Mouse (Mus musculus): ENCODE data around the gene Srbd1.

Gene Srbd1

DNA sequence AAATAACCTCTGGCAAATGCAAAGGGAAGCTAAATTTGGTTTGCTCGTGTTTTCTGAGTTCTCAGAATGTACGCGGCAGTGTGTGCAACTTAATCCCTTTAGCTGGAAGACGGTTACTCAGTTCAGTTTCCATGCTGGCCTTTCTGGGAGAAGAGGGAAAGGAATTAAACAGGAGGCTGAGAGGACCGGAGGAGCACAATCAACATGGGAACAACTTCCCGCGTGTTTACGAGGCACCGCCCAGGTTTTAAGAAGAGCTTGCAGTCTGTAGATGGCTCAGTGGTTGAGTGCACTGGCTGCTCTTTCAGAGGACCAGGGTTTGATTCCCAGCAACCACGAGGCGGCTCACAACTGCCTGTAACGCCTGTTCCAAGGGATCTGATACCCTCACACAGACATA lies 109.8 kb downstream of the Srbd1 start:
- DNase-seq (ENCODE audit: extremely low spot score), result no peak

DNA sequence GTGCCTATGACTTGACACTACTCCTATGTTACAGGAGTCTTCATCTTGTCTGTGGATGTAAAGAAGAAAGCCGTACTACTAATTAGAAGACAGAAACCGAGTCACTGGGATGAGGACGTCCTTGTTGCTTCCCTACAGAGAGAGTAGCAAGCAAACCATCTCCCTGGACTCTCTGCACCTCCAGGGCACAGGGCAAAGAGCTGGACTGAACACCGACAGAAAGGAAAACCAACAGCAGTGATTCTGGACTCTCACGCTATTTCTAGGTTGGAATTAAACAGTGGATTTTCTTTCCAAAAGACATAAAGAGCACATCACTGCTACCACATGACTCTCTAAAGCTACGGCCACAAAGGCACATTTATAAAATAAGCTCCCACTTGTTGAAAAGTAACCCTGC lies 110.3 kb downstream of the Srbd1 start:
- no peak for DNase-seq (ENCODE audit: extremely low spot score)

GRCm38 (mm10) chr17:86032113-86032714 lies 112.8 kb downstream of the Srbd1 start:
- DNase-seq (ENCODE audit: extremely low spot score), result peak; percentile 20

DNA sequence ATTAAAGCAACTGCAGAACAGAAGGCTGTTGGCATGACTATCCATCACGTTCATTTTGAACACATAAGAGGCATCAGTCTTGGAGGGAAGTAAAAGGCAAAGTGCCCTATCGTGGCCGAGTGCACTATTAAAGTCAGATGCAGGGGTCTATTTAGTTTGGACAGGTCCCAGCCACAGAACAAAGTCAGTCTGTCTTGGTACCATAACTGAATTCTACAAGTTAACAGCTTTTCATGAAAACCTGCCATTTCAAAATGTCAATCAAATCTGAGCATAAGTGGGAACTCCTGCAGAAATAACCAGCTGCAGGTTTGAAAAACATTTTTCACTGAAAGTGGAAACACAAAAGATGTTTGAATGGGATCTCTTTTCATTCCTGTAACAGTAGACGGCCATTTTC lies 115.0 kb downstream of the Srbd1 start:
- no peak for DNase-seq (ENCODE audit: extremely low spot score)

DNA sequence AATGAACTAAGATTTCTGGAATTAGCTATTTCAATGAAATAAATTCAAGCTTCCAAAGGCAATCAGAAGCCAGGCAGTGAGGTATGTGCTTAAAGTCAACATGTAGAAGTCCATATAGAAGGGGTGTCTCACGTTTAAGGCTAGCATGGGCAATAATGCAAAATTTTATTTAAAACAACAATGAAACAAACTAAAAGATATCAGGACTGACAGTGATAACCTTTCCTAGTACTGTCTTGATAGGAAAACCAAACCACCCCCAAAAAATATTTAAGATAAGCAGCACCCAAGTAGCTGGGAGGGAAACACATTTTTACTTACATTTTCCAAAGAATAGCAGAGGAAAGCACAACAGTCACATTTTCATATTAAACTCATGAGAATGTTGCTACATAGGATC lies 115.8 kb downstream of the Srbd1 start:
- no peak for DNase-seq (ENCODE audit: extremely low spot score)

DNA sequence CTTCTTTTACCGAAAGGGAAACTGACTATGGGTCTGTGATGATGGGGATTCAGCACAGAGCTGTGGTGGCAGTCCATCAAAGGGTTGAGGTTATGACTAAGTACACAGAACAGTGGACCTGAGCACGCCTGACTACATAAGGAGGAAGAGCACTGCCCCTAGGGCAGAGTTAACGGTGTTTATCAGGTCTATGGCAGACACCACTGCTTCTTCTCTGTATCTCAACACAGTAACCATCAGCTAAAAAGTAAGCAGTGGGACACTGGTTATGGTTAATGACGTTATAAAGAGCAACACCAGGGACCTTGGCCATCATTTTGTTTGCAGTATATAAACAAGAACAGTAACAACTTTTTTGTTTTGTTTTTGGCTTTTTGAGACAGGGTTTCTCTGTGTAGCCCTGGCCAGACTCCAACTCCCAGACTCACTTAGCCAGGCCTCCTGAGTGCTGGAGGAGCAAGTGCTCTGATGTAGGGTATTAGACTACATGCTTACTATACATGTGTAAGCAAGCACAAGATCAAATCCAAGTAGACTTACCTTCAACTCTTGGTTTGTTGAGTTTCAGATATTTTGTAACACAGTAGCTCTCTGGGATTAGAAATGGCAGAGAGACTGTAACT lies 117.3 kb downstream of the Srbd1 start:
- no peak for DNase-seq (ENCODE audit: extremely low spot score)

GRCm38 (mm10) chr17:86024589-86024988 lies 120.4 kb downstream of the Srbd1 start:
- DNase-seq (ENCODE audit: extremely low spot score), result no peak

DNA sequence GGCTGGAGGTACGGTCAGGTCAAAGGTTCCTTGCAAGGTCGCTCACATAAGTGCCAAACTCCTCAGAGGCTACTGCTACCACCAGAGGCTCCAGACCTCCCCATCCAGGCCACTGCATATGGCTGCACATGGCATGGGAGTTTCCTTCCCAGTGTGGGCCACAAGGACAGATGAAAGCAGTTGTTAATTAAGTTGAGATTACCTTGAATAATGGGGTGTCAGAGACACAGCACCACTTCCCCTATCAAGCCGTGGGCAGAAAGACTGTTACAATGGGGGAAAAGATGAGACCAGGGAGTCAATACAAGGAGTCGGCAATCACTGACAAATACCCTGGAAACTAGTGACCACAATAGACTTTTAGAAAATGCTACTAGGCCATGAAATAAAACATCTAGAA lies 122.6 kb downstream of the Srbd1 start:
- no peak for DNase-seq (ENCODE audit: extremely low spot score)

GRCm38 (mm10) chr17:86021815-86022214 lies 123.2 kb downstream of the Srbd1 start:
- no peak for DNase-seq (ENCODE audit: extremely low spot score)

- no peak for DNase-seq (ENCODE audit: extremely low spot score)
These were observed 123.7 kb downstream of the Srbd1 start for GRCm38 (mm10) chr17:86021231-86021630.

- no peak for DNase-seq (ENCODE audit: extremely low spot score)
These were observed 125.2 kb downstream of the Srbd1 start for GRCm38 (mm10) chr17:86019793-86020192.

- DNase-seq (ENCODE audit: extremely low spot score), result no peak
These were observed 130.7 kb downstream of the Srbd1 start for GRCm38 (mm10) chr17:86014246-86014645.

- DNase-seq (ENCODE audit: extremely low spot score), result no peak
These were observed 132.4 kb downstream of the Srbd1 start for GRCm38 (mm10) chr17:86012576-86012975.

DNA sequence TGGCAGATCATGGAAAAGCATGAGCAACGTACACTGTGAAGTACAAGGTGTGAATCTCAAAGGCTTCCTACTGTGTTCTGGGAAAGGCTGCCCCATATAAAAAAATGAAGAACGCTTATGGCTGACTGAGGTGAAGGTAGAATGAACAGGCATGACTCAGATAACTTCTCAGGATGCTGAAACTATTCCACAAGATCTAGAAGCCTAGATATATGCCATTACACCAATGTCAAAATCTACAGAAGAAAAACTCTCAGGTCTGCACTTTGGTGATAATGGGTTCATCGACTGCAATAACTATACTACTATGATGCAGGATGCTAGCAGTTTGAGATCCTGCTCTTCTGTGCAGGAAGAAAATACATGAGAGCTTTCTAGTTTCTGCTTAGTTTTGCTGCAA lies 133.1 kb downstream of the Srbd1 start:
- DNase-seq (ENCODE audit: extremely low spot score), result no peak

- DNase-seq (ENCODE audit: extremely low spot score), result no peak
These were observed 136.6 kb downstream of the Srbd1 start for GRCm38 (mm10) chr17:86008401-86008800.

DNA sequence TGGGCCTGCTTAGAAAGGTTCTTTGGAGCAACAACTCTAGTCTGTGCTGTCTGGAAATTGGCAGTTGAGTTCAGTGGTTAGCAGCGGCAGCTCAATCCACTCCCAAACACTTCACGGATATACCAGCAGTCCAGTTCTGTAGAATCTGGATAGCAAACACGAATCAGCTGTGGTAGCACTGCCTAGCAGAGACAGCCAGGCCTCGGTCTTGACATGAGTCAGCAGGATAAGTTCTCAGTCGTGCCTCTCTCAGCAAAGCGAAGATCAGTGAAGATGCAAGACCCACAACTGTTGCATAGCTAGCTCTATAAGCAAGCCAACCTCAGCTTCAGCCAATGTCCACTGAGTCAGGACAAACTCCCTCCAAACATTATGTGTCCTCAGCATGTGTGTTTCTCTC lies 142.9 kb downstream of the Srbd1 start:
- DNase-seq (ENCODE audit: extremely low spot score), result no peak

DNA sequence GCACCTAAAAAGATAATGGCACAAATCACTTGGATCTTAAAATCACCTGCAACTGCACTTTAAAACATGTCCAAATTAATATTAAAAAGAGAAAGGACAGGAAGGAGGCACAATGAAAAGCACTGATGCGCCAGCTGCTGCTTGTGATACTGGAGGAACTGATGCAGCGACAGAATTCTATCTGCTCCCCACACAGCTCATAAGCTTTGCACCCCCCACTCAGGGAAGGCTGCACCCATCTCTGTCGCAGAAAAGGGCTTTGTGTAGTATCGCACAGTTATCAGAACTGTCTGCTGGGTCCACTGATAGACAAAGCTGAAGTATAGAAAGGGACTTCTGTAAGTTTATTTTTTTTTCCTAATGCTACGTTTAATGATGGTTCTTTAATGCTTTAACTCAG lies 143.3 kb downstream of the Srbd1 start:
- DNase-seq (ENCODE audit: extremely low spot score), result no peak

DNA sequence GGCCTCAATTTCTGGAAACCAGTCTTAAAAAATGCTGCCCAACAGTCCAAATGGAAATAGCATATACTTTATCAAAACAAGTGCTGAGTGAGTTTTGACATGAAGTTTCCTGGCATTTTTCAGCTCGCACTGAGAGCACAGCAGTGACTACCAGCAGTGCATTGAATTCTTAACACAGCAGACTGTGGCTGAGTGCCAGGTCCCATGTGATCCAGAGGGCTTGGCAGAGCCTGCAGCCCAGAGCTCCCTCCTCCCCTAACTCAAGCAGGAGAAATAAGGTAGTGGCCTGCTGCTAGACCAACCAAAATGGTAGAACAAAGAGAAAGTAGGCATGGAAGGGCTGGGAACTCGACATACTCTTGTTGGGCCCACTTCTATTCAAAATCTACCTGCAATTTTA lies 149.2 kb downstream of the Srbd1 start:
- DNase-seq (ENCODE audit: extremely low spot score), result no peak

DNA sequence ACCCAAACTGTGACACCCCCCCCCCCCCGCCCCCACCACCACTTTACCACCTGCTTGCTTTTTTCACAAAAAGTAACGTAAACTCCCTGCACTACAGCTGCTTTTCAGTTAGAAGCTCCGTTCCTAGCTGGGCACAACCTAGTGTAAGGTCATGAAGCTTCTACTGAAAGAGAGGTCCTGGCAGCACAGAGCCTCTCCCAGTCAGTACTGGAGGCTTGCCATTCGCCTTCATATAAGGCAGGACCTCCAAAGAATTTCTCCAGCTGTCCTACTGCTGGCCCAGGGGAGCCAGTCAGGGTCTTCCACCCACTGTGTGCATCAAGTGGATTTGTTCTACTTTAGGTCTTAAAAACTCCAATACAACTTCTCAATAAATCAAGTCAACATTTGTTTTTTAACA lies 149.9 kb downstream of the Srbd1 start:
- DNase-seq (ENCODE audit: extremely low spot score), result no peak

GRCm38 (mm10) chr17:85989058-85989769 lies 155.8 kb downstream of the Srbd1 start:
- DNase-seq (ENCODE audit: extremely low spot score), result no peak

DNA sequence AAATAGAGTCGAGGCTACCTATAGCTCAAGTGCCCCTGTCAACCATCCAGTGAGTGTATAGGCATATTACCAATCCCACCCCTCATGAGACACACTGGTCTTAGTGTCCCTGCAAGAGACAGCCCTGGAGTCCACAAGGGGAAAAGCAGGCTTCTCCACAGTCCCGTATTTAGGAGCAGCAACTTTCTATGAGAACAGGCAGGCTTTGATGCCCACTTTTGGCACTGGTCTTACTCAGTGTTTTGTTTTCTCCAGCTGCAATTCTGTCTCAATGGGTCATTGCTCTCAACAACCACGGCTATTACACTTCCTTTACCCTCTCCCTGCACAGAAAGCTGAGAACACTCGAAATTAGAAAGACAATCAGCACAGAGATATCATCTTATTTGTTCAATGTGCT lies 157.4 kb downstream of the Srbd1 start:
- no peak for DNase-seq (ENCODE audit: extremely low spot score)

- no peak for DNase-seq (ENCODE audit: extremely low spot score)
These were observed 158.4 kb downstream of the Srbd1 start for GRCm38 (mm10) chr17:85986624-85987023.

DNA sequence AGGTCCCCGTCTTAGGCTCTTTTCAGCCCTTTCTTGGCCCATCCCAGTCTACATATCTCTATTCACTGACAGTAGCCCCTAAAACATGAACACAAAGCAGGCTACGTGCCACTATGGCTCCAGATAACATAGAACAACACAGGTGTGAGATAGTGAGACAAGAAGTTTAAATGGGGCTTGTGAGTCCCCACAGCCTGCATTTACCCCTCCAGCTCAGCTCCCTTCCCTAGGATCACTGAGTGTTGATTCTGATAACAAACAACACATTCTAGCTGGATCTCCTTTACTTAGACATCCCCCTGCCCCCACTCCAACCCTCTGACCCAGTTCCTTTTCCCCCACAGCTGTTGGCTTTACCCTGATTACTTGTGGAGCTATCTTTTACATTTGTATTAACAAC lies 158.8 kb downstream of the Srbd1 start:
- DNase-seq (ENCODE audit: extremely low spot score), result no peak
